Mouse (Mus musculus) frontal cortex, adult 2 months (tissue): ENCODE results near the gene Scaper. TPM values are rescaled to one million over a fixed set of nuclear protein-coding genes. Genes with fewer than 3 reads are reported as not detected.

ENCODE experiments used
- DNase-seq, 2 experiments: peaks; one replicate each; pipeline ENCODE4 v3.0.0; 2022; ENCODE audit warnings: low spot score in 1 of 2; ENCODE audit errors: extremely low spot score in 1 of 2
- polyA plus RNA-seq: library from polyadenylated mRNA; depleted of rRNA; stranded (reverse); fragments of >200 nt; gene quantifications from 2 replicates; pipeline ENCODE4 v1.2.3, GENCODE M21; 2012; rRNA removed

Gene Scaper
- polyA plus RNA-seq, result 11.6 and 13.6 TPM in 2 replicates

DNA sequence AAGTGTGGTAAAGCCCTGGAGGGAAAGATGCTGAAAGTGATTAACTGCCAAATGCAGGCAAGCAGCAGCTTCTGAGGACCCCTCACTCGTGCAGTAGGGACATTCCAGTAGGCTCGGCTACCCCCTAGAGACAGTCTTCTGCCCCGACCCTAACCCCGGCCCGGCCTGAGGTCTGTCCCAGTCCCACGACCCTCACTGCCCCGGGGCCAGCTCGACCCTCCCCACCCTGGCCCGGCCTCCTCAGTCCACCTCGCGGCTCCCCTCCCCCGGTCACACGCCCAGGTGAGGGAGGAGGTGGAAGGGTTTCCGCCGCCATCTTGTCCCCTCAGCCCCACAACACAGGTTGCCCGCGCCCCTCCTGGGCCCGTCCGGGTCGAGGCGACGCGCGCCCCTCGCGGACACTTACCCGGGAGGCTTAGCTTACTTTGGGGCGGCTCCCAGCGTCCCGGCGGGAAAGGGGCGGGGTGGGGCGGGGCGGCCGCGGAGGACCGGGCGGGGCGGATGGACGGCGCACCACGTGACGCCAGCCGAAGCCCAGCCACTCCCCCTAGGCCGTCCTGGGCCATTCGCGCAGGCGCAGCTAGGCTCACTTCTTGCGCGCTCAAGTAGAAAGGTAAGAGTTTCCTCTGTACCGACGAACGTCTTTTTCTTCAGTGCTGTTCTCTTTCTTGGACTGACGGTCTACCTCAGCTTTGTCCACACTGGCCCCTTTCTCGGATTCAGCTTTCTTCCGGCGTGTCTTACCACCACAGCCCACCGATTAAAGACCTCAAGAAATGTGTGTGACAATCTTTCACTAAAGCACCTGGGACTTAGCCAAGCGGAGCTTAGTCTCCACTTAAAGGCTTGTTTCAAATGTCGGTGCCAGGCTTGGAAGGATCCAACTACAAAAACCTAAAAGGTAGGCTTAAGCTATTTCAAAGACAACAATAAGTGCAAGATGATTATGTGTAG lies at the start of gene Scaper:
Gene Scaper (minus strand): TSS at position 456 of the 954 bp plus-strand sequence.
- peak; percentile 57 to 89 for DNase-seq

DNA sequence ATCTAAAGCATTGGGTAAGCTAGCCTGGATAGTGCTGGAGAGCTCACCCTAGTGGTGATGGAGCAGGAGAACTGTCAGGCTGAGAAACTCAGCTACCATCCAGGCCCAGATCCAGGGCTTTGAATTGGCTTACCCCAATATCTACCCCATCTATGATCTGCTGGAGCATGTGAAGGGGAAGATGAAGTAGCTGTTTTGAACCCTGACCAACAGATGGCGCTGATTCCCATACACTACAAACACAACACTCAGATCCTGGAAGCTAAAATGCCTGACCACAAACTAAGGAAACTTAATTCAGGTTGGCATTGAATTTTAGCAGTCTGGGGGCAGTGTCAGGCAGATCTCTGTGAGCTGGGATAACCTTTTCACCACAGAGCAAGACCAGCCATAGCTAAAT lies 8.9 kb upstream of the Scaper start:
- peak in 1 of 2 experiments; percentile 36 for DNase-seq

DNA sequence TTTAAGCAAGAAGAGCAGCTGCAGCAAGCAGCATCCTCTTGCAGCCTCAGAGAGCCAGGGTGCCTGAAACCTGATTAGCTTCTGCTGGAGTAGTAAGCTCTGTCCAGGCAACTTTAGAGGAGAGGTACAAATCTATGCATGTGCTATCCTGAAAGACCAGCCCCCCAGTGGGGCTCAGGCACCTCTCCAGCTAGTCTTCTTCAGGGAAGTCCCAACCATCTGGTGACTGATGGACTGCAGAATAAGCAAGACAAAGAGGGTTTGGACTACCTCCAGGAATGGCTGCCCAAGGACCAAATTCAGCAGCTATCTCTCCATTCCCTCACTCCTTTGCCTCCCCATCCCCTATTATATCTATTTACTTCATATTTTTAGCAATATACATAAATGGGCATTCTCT lies 3.4 kb upstream of the Scaper start:
- no peak for DNase-seq

DNA sequence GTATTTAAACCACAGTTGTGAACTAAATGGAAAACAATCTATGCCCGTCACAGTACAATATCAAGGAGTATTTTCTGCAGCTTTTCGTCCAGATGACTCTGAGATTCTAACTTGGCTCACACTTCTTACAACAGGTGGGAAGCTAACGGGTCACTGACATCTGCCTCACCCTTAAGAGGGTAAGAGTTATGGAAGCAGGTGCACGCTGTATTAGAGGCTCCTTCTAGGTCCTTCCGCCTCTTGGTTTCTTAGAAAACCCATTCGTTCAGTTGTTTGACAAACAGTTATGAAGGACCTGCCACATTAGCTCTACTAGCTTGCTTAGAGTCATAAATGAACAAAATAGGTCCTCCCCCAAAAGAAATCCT lies 683 bp upstream of the Scaper start:
- DNase-seq, result no peak

DNA sequence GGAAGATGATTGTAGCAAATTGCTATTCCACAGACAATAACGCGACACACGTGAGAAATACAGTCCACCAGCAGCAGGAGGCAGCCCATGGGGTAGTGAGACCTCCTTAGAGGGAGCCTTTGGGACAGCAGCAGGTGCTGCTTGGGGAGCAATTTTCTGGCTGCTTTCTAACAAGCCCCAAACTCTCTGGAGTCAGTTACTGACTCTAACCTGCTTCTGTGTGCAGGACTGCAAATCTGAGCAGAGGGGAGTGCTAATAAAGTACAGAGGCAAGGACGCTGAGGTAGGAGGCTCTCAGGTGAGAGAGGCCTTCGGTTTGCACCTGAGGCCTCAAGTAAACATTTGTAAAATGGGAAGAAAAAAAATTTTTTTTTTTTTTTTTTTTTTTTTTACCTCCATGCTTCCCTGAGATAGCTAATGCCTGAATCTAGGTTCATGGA lies 675 bp downstream of the Scaper start:
- no peak for DNase-seq

DNA sequence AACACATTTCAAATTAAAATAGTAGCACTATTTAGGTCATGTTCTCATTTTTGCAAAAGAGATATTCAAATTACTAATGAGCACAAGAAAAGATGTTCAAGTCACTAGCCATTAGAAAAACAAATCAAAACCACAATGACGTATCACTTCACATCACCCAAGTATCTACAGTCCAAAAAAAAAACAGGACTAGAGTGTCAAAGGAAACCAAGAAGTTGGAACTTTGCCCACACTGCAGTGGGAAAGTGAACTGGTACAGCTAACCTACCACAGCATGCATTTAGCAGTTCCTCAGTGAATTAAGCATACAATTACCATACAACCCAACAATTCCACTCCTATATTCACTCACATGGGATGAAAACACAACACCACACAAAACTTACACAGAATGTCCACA lies 5.4 kb downstream of the Scaper start:
- DNase-seq, result no peak

DNA sequence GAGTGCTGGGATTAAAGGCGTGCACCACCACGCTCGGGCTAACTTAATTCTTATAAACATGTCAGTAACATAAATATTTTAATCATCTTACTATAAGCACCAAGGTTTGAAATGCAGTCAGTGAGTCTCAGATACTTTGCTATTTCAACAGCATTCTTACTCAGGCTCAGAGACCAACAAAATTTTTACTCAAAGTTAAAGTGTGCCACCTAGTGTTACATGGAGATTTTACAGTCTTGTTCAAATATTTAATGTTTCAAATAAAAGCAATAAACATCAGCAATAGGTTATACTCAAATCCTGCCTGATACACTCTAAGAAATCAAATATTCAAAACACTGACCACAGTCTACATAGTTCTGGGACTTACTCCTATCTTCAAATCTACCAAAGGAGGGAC lies 19.3 kb downstream of the Scaper start:
- DNase-seq, result peak in 1 of 2 experiments; percentile 78

DNA sequence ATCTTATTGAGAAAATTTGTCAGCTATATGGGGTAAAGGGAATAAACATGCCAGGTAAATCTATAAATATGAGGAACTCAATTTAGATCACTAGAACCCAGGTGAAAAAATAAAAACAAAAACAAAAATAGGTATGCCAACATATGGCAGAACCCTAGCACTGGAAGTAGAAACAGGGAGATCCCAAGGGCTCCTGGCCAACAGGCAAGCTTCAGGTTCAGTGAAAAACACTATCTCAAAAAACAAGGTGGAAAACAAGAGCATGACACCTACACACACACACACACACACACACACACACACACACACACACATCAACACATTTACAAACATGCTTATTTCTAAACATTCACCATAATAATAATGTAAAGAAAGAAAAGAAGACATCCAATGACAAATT lies 21.2 kb downstream of the Scaper start:
- DNase-seq, result no peak

DNA sequence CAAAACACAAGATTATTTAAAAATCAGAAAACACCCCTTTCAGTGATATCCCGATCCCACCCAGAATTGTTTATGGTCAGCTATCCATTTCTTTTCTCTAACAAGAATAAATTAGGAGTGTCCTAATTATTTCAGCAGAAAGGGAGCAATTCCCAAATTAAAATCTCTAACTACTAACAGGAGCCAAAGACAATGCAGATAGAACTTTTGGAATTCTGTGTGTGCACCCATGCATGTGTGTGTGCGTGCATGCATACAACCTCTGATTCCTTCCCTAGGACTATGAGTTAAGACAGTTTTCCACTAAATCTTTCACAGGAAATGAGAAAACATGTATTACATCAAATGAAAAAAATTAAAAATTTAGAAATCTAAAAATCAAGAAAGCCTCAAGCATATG lies 26.4 kb downstream of the Scaper start:
- DNase-seq, result no peak

DNA sequence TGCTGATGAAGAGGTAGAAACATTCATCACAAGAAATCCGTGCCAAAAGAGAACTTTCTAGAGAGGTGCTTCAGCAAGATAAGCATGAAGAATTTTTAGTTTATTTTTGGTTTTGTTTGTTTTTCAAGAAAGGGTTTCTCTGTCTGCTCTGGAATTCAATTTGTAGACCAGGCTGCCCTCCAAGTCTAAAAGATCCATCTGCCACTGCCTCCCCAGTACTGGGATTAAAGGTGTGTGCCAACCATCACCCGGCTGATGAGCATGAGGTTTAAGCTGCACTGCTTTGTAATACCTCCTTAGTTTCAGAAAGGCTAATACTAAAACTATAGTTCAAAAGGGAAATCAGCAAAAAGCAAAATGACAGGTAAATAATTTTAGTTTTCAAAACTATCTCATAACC lies 35.0 kb downstream of the Scaper start:
- DNase-seq, result no peak

DNA sequence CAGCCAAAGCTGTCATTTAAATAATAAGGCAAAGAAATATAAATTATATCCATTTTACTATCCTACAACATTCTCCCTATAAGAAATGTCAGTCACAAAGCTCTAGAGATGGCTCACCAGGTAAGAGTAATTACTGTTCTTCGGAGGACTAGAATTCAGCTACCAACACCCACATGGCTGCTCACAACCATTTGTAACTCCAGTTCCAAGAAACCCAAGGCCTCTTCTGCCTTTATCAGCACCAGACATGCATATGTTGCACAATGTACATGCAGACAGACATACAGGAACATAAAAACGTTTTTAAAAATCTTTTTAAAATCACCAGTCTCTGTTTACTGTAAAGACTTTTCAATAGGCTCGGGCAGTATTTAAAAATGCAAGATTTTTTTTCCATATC lies 36.3 kb downstream of the Scaper start:
- no peak for DNase-seq

DNA sequence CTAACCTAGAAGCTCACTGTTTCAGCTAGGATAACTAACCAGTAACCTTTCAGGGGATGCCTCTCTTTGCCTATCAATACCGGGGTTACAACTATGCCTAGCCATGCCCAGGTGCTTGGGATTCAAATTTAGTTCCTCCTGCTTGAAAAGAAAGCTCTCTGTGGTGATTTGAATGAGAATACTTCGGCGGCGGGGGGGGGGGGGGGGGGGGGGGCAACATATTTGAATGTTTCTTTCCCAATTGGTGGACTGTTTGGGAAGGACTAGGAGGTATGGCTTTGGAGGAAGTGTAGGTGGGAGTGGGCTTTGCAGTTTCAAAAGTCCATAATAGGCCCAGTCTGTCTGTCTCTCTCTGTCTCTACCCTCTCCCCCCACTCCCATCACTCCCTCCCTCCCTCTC lies 37.4 kb downstream of the Scaper start:
- no peak for DNase-seq

DNA sequence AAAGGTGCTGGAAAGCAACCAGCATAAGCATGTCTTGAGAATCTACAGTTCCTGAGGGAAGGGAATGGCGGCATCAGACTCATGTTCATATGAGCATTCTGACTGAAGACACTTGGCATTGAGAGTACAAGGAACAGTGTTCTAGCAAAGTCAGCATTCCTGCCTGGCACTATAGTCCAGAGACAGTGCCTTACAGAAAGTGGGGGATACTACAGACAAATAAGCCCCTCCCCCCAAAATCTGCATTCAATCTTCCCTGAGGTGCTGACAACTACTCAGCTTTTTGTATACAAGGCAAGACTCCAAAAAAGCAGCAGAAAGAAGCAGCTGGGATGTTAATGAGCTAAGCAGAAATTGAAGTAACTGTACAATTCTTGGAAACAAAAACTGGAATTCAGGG lies 59.9 kb downstream of the Scaper start:
- no peak for DNase-seq

DNA sequence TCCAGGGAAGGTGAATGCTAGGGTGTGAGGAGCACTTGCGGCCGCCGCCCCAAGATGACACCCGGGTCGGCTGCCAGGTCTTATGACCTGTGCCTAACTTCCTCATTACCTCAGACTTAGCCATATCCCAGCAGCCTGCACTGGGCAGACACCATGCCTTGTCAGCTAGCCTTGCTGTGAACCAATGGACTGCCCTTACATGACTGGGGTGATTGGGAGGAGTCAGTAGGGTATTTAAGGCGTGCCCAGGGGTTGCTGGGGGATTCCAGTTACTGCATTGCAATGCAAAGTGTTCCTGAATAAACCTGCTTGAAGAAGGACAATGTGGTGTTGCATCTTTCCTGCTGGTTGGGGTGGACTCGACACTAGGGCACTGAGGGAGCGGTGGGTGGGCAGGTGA lies 148.5 kb downstream of the Scaper start:
- DNase-seq, result no peak

DNA sequence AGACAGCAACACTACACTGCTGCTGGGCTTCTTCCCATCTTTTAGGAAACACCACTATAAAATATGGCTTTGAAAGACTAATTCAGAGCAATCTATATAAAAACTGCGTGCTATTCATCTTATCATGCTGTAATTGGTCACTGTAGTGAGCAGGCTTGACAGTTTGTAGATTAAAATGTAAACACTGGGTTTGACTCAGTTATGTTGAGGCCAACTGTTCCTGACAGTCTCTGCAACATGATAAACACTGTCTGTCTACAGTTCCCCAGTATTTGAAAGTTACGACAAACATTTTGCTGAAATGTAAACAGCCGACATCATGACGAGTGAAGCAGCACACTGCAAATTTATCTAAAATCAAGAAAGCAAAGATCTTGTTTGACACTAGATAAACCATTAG lies 225.9 kb downstream of the Scaper start:
- DNase-seq, result no peak

DNA sequence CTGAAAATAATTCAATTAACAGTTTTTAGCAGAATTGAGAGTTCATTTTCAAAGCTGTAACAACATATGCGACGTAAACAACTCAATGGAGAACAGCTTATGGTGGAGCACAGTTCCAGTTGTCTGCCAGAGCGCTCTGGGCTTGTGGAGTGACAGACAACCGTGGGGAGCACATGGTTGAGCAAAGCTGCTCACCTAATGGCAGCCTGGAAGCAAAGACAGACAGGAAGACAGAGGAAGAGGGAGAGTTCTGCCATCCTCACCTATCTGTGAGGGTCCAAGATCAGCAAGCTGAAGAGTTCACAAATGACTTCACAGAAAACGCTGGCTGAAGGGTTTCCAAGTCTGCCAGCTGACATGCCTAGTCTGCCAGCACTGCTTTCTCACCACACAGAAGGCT lies 227.4 kb downstream of the Scaper start:
- no peak for DNase-seq

DNA sequence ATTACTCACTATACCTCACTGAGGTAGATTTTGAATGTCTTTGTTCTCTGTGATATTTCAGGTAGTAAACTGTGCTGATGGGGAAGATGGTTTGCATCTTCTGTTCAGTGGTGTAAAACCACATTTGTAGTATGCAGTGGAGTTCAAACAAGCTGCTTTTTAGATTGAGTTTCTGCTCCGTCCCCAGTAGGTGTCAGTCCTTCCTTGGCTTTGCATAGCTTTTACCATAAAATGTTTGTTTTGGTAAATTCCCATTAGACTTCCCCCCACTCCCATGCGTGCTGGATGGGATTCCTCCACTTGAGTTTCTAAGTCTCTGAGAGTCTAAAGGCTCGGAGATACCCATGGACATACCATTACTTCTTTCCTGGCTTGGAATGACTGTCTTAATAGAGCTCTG lies 231.3 kb downstream of the Scaper start:
- DNase-seq, result no peak

DNA sequence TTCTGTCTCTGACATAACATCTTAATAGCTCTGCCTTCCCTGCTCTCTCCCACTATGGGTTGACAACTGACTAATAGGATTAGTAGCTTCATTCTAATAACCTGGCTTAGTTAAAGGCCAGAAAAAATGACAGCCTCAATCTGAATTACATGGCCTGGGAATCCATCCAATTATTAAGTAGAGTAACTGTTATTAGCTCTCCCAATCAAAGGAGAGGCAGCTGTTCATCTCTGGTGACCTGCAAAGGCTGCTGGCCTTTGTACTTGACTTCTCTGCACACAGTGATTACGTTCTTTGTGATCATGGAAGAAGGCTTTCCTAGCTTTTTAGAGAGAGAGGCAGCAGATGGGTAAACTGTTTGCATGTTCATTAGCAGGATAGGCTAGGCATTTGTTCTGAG lies 242.6 kb downstream of the Scaper start:
- DNase-seq, result no peak

DNA sequence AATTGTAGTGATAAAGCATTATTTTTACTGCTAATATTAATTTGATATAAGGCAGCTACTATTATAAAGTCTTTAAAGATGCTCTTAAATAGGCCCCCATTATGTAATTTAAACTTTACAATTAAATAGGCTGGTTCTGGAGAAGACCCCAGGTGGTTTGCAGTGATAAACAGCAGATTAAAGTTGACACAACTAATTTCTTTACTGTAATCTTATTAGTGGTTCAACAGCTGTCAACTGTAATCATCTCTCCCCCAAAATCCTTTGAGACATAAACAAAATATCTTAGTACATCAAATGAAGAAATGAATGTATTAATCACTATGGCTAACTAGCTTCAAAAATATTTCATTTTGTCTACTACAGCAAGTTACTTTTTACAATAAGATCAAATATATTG lies 260.8 kb downstream of the Scaper start:
- DNase-seq, result no peak

DNA sequence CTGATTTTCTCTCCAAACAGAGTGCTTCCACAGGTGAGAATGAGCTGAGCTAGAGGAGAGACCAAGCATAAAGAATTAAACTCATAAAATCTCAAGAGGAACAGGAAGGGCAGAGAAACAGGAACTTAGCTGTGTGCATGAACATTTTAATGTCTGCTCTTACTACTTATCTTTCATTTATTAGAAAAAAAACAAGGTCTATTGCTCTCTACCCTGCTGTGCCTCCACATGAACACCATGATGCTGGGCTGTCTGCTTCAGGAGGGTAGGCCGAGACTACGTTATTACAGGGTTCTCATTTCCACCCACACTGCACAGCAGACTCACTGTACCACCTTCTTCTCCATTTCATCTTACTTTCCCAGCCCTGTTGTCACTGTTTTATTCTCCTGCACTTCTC lies 291.5 kb downstream of the Scaper start:
- no peak for DNase-seq

DNA sequence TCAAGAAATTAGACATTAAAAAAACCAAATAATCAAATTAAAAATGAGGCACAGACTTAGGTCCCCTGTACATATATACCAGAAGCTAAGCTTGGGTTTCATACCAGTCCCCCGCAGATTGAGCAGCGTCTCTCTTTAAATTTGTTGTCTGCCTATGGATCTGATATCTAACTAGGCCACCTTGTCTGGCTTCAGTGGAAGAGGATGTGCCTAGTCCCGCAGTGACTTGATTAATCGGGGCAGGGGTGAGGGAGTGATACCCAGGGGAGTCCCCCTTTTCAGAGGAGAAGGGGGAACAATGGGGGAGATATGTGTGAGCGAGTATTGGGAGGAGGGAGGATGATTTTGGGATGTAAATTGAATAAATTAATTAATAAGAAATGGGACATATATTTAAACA lies 310.9 kb downstream of the Scaper start:
- no peak for DNase-seq

DNA sequence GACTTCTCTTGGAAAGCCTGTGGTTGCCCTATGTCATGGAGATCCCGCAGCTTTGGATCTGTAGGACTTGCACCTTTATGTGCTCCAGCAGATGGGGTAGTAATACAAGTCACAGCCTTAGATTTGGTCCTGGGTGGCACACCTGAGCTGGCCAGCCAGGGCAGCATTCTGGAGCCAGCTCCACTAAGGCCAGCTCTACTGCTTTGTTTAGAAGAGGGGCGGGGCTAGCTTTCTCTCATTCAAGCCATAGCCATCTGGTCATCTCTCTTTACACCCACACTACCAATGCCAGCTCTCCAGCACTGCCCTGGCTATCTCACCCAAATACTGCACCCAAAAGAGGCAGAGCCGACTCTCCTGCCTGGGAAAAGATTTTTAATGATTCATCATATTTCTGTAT lies 323.2 kb downstream of the Scaper start:
- peak in 1 of 2 experiments; percentile 5 for DNase-seq

DNA sequence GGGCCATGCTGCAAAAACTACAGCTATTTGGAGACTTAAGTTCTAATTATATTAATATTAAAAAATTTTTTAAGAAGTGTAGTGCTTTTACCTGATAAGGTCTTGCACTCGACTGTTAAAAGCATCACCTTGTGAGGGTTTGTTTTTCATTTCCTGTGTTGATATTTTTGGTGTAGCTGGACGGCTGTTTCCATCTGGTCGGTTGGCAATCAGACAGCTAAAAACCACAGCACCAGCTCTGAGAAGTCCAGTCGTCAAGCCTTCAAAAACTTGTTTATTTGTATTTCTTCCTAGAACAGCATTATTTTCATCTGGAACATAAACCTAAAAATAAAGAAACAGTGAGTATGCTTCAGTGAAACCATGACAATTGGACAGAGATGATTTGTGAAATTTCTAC lies 328.2 kb downstream of the Scaper start:
- DNase-seq, result no peak
